ENCODE assay signal across 30 mouse cellular contexts in genomic region chr9:119090462-119090861, GRCm38 (mm10). TPM values are rescaled to one million over a fixed set of nuclear protein-coding genes. Genes with fewer than 3 reads are reported as not detected.
DNase-seq lines count a peak whose midpoint lies in the region; ATAC-seq and TF ChIP-seq lines count a peak whose summit lies in the region.
"Had no signal": no experiment of that assay in that cellular context is flagged by ENCODE, and none has a peak within 500 bp of the region (broad histone marks: within the 10 kb centered on the region; RNA-seq: fewer than 3 reads in every experiment).

No protein-coding gene starts in this region.

- no peak for ATAC-seq in limb, embryonic 13.5 days (ENCODE audit: low FRiP score, low read depth)
- ATAC-seq: activated CD4-positive, CD25-positive, alpha-beta regulatory T cell, adult 4 months; CD4-positive, CD25-positive, alpha-beta regulatory T cell, adult 4 months; forebrain, embryonic 14.5 days; Patski had no signal

- no peaks in the 10 kb centered on the region; the same call in 1 of the 2 replicates for H3K36me3 ChIP-seq in heart, adult 2 months (ENCODE audit: control insufficient read depth, insufficient read depth, low read length)
- H3K36me3 ChIP-seq in limb, embryonic 13.5 days, result no peaks in the 10 kb centered on the region
- H3K36me3 ChIP-seq in limb, embryonic 10.5 days, result no peaks in the 10 kb centered on the region
- H3K36me3 ChIP-seq: embryonic facial prominence, embryonic 13.5 days; embryonic facial prominence, embryonic 15.5 days; forebrain, embryonic 10.5 days; forebrain, embryonic 12.5 days; G1E had no signal

- H3K4me3 ChIP-seq in gastrocnemius, adult 2 months, result peak overlapping the region; percentile 49
- H3K4me3 ChIP-seq in heart, adult 2 months, result no peak overlapping the region
- no peak overlapping the region for H3K4me3 ChIP-seq in limb, embryonic 13.5 days
- H3K4me3 ChIP-seq in limb, embryonic 10.5 days, result no peak overlapping the region
- H3K4me3 ChIP-seq in brown adipose tissue, adult 24 weeks (ENCODE audit: insufficient read depth, low read depth, low read length), result no peak overlapping the region
- H3K4me3 ChIP-seq: embryonic facial prominence, embryonic 13.5 days; embryonic facial prominence, embryonic 15.5 days; erythroblast, embryonic 14.5 days; forebrain, embryonic 10.5 days; forebrain, embryonic 12.5 days had no signal

- H3K4me2 ChIP-seq in limb, embryonic 13.5 days (replicated peaks), result 0 out of 2 replicates have a peak overlapping the region, but pooled peaks have one; percentile 10
- H3K4me2 ChIP-seq: embryonic facial prominence, embryonic 13.5 days; embryonic facial prominence, embryonic 15.5 days; forebrain, embryonic 12.5 days had no signal

- intact Hi-C loops in gastrocnemius, adult 2 months (cut with DNase I), result no loop called here
- intact Hi-C loops in heart, adult 2 months (cut with DNase I), result no loop called here
- intact Hi-C loops in heart, postnatal 36 days (cut with DNase I), result loop anchor here (10.0 kb wide), 2 partner anchors 474 to 1046 kb away; partner anchors contain the start of gene Azi2

- H3K4me1 ChIP-seq in heart, adult 2 months (ENCODE audit: control insufficient read depth, insufficient read depth, low read length), result peaks cover 16% of the 10 kb centered on the region
- H3K4me1 ChIP-seq in limb, embryonic 13.5 days, result peaks cover 60% of the 10 kb centered on the region
- peaks cover 75% of the 10 kb centered on the region for H3K4me1 ChIP-seq in limb, embryonic 10.5 days
- peaks cover 23% of the 10 kb centered on the region for H3K4me1 ChIP-seq in brown adipose tissue, adult 24 weeks (ENCODE audit: control insufficient read depth, insufficient read depth, insufficient read length, low read length)

- TF ChIP-seq EP300 in heart, adult 2 months (IDR thresholded peaks at IDR 0.05; ENCODE audit: insufficient read depth, low read depth, low read length), result no peak

- no peak overlapping the region for H3K9ac ChIP-seq in heart, adult 2 months (ENCODE audit: low read depth, low read length)
- no peak overlapping the region for H3K9ac ChIP-seq in limb, embryonic 13.5 days
- H3K9ac ChIP-seq: embryonic facial prominence, embryonic 15.5 days; forebrain, embryonic 12.5 days had no signal

- 56% methylated on average over 5 of the region's 5 CpGs for WGBS in heart, adult 2 months
- 88% methylated on average over 5 of the region's 5 CpGs for WGBS in limb, embryonic 13.5 days
- WGBS in limb, embryonic 10.5 days, result 92% methylated on average over 5 of the region's 5 CpGs

- DNase-seq in gastrocnemius, adult 2 months, result no peak
- DNase-seq in gastrocnemius, adult 8-10 months (ENCODE audit: low spot score in 2 of 2), result no peak
- peak in 1 of 2 experiments; percentile 22 for DNase-seq in heart, adult 2 months
- no peak for DNase-seq in heart, postnatal 36 days
- DNase-seq in limb, embryonic 10.5 days (ENCODE audit: low spot score), result no peak
- DNase-seq in thymus, postnatal 36 days, result no peak
- DNase-seq: adrenal gland, adult 8-10 months; adrenal gland, postnatal 14 days; adrenal gland, postnatal 36 days; B cell, adult 2 months; cerebellum, adult 11 months; cerebellum, adult 18-20 months; cerebellum, adult 8-10 months; cerebellum, adult 9-11 months; cerebellum, postnatal 14 days; cerebellum, postnatal 36 days; embryo, embryonic 11 days had no signal

- no peaks in the 10 kb centered on the region for H3K27me3 ChIP-seq in heart, adult 2 months (ENCODE audit: control insufficient read depth, insufficient read depth, low read length)
- peaks cover 17% of the 10 kb centered on the region for H3K27me3 ChIP-seq in limb, embryonic 13.5 days
- H3K27me3 ChIP-seq in limb, embryonic 10.5 days (ENCODE audit: low read depth, poor library complexity, severe bottlenecking), result peaks cover 60% of the 10 kb centered on the region
- H3K27me3 ChIP-seq: Patski had no signal

- H3K79me2 ChIP-seq in heart, adult 2 months (replicated peaks; ENCODE audit: control insufficient read depth, insufficient read depth, low read length), result no peaks in the 10 kb centered on the region

- H3K9me3 ChIP-seq in limb, embryonic 13.5 days, result no peaks in the 10 kb centered on the region
- no peaks in the 10 kb centered on the region for H3K9me3 ChIP-seq in limb, embryonic 10.5 days (replicated peaks)
- H3K9me3 ChIP-seq: embryonic facial prominence, embryonic 13.5 days; embryonic facial prominence, embryonic 15.5 days; forebrain, embryonic 10.5 days; forebrain, embryonic 12.5 days had no signal

- no peak for TF ChIP-seq POLR2A in heart, adult 2 months (IDR thresholded peaks at IDR 0.05; ENCODE audit: insufficient read depth, low read depth, low read length)

- no peak for TF ChIP-seq CTCF in gastrocnemius, adult 2 months (IDR thresholded peaks at IDR 0.05)
- TF ChIP-seq CTCF in heart, adult 2 months (IDR thresholded peaks at IDR 0.05), result no peak

- peak overlapping the region; percentile 95 for H3K27ac ChIP-seq in gastrocnemius, adult 2 months
- peak overlapping the region; percentile 38 for H3K27ac ChIP-seq in heart, adult 2 months
- no peak overlapping the region for H3K27ac ChIP-seq in limb, embryonic 13.5 days
- H3K27ac ChIP-seq in limb, embryonic 10.5 days, result no peak overlapping the region
- peak overlapping the region; percentile 69 for H3K27ac ChIP-seq in brown adipose tissue, adult 24 weeks (replicated peaks; ENCODE audit: low read depth, low read length)
- H3K27ac ChIP-seq: embryonic facial prominence, embryonic 13.5 days; embryonic facial prominence, embryonic 15.5 days; forebrain, embryonic 10.5 days; forebrain, embryonic 12.5 days had no signal

RNA-seq across cellular contexts. Expression of gene Plcd1, which starts 2.8 kb away (rescaled TPM):
- total RNA-seq in gastrocnemius, adult 2 months (2021), result 1 to 10 TPM; 7.6 to 9.6 TPM
- total RNA-seq in gastrocnemius, adult 8-10 months (2022), result 1 to 10 TPM; 4.2 to 7.8 (median 6.3) TPM
- 10 to 100 TPM; 14.5 to 16.6 TPM for total RNA-seq in heart, adult 2 months (2021)
- 32.2 and 39.4 TPM in 2 replicates for polyA plus RNA-seq in heart, adult 2 months (2012; rRNA removed)
- total RNA-seq in heart, postnatal 36 days (2021), result 10 to 100 TPM; 18.2 to 20.3 TPM
- polyA plus RNA-seq in limb, embryonic 13.5 days (2015; fragmentation: Nextera tagmentation; extraction: Ambion mirVana), result 33.6 and 35.5 TPM in 2 replicates
- polyA plus RNA-seq in limb, embryonic 10.5 days (2016; fragmentation: Nextera tagmentation; extraction: Ambion mirVana), result 11.2 and 14.3 TPM in 2 replicates
- polyA plus RNA-seq in brown adipose tissue, adult 24 weeks (2012; ENCODE audit: insufficient read depth, insufficient read length, missing spikeins), result 12.0 and 17.2 TPM in 2 replicates
- total RNA-seq: common myeloid progenitor, adult 5-6 weeks; G1E had no signal
- polyA plus RNA-seq: G1E had no signal

RNA-seq across cellular contexts. Expression of gene Dlec1, which starts 11.8 kb away (rescaled TPM):
- total RNA-seq in gastrocnemius, adult 2 months (2021), result not detected
- not detected for total RNA-seq in gastrocnemius, adult 8-10 months (2022)
- under 1 TPM; 0.13 to 0.32 TPM for total RNA-seq in heart, adult 2 months (2021)
- 0.20 and 0.82 TPM in 2 replicates for polyA plus RNA-seq in heart, adult 2 months (2012; rRNA removed)
- total RNA-seq in heart, postnatal 36 days (2021), result under 1 TPM; 0.14 to 0.31 TPM
- polyA plus RNA-seq in limb, embryonic 13.5 days (2015; fragmentation: Nextera tagmentation; extraction: Ambion mirVana), result 0.98 and 1.6 TPM in 2 replicates
- polyA plus RNA-seq in limb, embryonic 10.5 days (2016; fragmentation: Nextera tagmentation; extraction: Ambion mirVana), result 0.63 and 1.0 TPM in 2 replicates
- 0.46 and 1.4 TPM in 2 replicates for polyA plus RNA-seq in brown adipose tissue, adult 24 weeks (2012; ENCODE audit: insufficient read depth, insufficient read length, missing spikeins)
- total RNA-seq: common myeloid progenitor, adult 5-6 weeks; G1E had no signal
- polyA plus RNA-seq: CD4-positive, CD25-positive, alpha-beta regulatory T cell, adult 4 months; erythroblast, embryonic 14.5 days; G1E had no signal

RNA-seq across cellular contexts. Expression of gene Vill, which starts 37.9 kb away (rescaled TPM):
- under 1 TPM in 1 of 2 experiments, not detected in 1; 0.45 TPM for total RNA-seq in gastrocnemius, adult 2 months (2021)
- under 1 TPM; 0.22 to 0.54 (median 0.37) TPM for total RNA-seq in gastrocnemius, adult 8-10 months (2022)
- total RNA-seq in heart, adult 2 months (2021), result under 1 TPM; 0.20 to 0.34 TPM
- polyA plus RNA-seq in heart, adult 2 months (2012; rRNA removed), result 0.85 and 1.4 TPM in 2 replicates
- total RNA-seq in heart, postnatal 36 days (2021), result under 1 TPM; 0.41 to 0.69 TPM
- polyA plus RNA-seq in limb, embryonic 13.5 days (2015; fragmentation: Nextera tagmentation; extraction: Ambion mirVana), result 31.6 and 35.2 TPM in 2 replicates
- 19.5 and 26.3 TPM in 2 replicates for polyA plus RNA-seq in limb, embryonic 10.5 days (2016; fragmentation: Nextera tagmentation; extraction: Ambion mirVana)
- 1.8 TPM in 1 of 2 replicates, not detected in the other for polyA plus RNA-seq in brown adipose tissue, adult 24 weeks (2012; ENCODE audit: insufficient read depth, insufficient read length, missing spikeins)
- total RNA-seq: G1E had no signal
- polyA plus RNA-seq: erythroblast, embryonic 14.5 days; G1E had no signal

Comparison
In these comparisons a context has a peak if more than half of its experiments do, and no peak if none do; other contexts are left out.
1. H3K27ac ChIP-seq: peak in gastrocnemius, adult 2 months (single experiment), heart, adult 2 months (single experiment) and brown adipose tissue, adult 24 weeks (single experiment); none in limb, embryonic 13.5 days (single experiment) and limb, embryonic 10.5 days (single experiment).